Mouse (Mus musculus): ENCODE data around the gene Gm5269.

The Gm5269 gene

DNA sequence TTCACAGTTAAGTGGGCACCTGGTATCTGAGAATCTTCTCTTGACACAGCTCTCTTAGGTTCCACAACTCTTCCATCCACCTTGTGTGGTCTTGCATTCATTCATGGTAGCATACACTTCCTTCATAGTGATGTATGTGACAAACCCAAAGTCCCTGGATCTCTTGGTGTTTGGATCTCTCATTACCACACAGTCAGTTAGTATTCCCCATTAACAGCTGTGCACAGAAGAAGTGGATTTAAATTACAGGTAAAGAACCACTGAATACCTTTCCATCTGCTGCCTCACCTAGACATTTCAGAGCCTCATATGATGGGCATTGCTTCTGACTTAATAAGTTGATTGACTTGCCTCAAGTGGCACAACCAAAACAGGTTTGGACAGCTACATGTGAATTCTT, at the start of gene Gm5269:
Gm5269 (minus strand) TSS at position 101 of the 400 bp plus-strand sequence.
- DNase-seq (ENCODE audit: low read depth, low spot score): no peak

DNA sequence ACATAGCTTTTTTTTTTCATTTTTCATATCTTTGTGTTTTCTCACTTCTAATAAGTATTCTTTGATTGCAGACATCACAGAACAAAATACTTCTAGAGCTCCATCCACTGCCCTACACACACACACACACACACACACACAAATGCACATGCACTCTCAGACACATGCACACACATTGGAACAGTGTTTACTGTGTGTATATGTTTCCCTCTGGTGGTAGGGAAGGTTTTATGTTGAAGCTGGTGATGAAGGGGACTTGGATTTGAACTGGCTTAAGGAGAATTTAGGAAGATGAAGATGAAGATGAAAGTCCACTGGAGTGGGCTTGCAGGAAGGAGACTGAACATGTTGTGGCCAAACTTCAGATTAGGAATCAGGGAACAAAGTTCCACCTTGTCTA, 41.1 kb upstream of the Gm5269 start:
- no peak for DNase-seq (ENCODE audit: low read depth, low spot score)

DNA sequence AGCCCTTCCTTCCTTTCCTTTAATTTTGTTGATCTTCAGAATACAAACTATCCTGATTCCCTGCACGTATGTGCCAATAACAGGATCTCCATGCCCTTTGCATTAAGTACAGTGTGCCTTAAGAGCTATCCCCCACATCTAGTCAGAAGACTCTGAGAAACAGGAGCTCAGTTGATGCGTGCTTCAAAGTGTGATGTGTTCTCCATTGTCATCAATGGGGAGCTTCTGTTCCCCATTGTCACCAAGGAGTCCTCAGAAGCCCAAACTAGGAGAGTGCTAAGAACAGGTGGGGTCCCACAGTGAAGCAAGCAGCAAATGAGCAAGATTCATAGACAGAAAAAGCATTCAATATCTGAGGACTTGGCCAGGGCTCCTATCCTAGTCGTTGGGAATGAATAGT, 36.8 kb upstream of the Gm5269 start:
- DNase-seq (ENCODE audit: low read depth, low spot score): no peak

DNA sequence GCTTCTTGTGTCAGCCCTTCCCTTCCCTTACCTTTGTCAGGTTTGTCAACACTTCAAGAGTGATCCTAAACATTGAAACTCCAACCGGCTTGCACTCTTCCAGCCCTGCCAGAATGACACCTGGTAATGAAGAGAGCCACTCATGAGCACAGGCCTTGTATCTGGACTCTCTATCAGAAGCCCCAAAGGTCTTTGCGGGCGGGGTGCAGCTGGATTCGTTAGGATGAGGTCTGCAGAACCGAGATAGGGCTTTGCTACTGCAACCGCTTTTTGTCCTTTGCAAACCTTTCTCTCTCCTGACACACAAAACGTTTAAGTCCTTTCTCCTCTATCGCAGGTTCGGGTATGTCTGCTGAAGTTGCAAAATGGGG, 36.3 kb upstream of the Gm5269 start, which contains the start of gene Slc40a1:
Slc40a1 (minus strand) TSS at position 131 of the 371 bp plus-strand sequence.
- no peak for DNase-seq (ENCODE audit: low read depth, low spot score)

DNA sequence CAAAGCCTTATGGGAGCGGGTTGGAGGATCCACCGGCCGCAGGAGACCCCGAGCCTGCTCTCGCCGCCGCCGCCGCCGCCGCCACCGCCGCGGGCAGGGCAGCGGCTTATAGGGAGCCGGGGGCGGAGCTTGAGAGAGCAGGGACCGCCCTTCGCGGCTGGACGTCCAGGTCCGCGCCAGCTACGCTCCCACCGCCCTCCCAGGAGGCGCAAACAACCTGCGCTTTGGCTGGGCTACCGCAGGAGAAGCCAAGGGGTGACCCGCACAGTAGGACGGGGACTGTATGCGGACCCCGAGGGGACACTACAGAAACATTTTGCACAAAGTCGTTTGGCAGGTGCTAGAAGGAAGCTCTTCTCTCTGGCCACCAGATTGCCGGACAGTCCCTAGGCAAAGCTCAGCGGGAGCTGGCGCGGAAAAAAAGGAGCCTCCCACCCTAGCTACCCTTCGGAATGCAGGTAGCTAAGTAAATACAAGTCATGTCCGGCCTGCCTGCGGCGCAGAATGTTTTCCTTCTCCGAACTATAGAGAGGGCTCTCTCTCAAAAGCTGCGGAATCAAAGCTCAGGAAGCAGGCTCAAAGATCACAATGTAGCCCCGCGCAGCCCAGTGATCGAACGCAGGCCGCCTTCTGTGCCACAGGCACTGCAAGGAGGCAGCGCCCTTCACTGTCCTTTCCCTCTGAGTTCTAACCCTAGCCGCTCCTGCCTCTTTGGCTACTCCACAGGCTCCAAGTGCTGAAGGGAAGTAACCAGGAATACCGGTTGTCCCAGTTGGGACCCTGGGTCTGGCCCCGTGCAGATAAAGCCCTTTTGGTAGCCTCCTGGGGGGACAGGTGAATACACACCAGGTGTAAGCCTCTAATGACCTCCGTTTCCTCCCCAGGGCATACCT, 35.7 kb upstream of the Gm5269 start:
- DNase-seq (ENCODE audit: low read depth, low spot score): no peak

DNA sequence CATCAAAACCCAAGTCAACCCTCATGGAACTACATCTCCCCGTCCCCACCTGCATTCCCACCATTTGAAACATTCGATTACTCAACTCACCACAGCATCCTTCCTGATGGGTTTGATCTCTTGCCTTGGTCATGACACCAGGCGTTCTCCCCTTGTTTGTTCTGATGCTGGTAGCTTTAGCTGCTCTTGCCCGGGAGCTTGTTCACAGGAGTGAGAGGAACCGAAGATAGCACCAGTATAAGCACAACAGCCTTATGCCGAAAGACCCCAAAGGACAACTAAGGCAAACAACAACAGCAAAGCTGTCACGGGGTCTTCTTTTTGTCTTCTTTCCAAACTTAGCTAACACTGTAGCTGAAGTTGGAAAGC, 35.0 kb upstream of the Gm5269 start:
- no peak for DNase-seq (ENCODE audit: low read depth, low spot score)

DNA sequence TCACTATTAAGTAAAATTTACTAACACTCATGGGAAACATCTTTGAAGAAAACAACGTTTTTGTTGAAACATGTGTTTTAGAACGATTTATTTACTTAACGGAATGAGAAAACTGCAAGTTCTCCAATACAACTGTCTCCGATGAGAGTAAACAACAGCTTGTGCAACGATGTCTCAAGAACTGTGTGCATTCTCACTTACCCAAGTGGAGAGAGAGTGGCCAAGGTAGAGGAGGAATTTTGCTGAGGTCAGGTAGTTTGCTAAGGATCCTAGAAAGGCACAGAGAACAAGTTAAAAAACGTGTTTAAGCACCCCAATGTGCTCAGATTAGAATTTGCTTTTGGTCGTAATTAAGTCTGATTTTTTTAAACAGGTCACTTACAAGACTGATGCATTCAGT, 34.4 kb upstream of the Gm5269 start:
- no peak for DNase-seq (ENCODE audit: low read depth, low spot score)

DNA sequence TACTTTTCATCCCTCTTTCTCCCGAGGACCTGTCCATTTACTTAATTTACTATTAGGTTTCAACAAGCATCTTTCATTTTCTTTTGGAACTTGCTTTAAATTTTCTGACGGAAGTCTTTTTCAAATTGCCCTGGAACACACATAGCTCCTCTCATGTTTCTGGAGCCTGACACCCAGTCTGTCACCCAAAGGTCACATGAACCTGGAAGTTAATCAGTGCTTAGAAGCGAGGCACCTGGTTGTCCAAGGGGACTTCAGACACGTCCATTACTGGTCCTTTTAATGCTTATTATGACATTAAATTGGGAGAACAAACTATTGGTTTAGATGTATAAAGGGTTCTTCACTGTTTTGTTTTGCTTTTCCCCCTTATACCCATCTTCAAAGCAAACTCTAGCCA, 33.2 kb upstream of the Gm5269 start:
- no peak for DNase-seq (ENCODE audit: low read depth, low spot score)

DNA sequence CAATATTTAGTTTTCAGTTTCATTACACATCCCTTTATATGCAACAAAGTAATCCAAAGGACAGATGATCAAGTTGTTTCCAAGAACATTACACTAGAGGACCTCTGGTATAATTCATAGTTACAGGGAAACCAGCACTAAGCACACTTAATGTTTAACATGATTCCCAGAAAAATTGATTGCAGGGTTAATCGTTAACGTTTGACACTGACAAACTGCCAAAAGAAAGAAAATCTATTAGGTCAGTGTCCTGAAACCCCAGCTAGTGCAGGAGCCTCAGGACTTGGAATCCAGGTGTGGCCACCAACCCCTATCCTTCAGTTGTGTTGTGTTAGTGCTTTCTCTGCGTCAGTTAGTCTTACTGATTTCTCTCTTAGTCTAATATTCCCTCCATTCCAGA, 30.6 kb upstream of the Gm5269 start:
- no peak for DNase-seq (ENCODE audit: low read depth, low spot score)

DNA sequence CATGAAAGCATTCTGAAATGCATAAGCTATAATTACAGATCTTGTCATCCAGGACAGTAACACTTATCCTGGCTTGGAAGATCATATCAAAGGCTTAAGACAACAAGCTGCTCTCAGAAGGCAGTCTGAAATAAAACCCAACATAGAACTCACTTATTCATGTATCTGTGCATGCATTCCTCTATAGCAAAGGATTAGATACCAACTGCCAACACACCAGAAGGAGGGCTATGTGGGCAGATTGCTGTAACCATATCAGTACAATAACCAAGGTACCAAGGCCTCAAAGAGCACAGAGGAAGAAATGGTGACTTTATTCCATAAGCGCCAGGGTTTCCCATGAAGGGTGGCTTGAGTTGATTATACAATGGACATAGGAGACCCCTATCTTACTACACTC, 29.7 kb upstream of the Gm5269 start:
- DNase-seq (ENCODE audit: low read depth, low spot score): no peak

DNA sequence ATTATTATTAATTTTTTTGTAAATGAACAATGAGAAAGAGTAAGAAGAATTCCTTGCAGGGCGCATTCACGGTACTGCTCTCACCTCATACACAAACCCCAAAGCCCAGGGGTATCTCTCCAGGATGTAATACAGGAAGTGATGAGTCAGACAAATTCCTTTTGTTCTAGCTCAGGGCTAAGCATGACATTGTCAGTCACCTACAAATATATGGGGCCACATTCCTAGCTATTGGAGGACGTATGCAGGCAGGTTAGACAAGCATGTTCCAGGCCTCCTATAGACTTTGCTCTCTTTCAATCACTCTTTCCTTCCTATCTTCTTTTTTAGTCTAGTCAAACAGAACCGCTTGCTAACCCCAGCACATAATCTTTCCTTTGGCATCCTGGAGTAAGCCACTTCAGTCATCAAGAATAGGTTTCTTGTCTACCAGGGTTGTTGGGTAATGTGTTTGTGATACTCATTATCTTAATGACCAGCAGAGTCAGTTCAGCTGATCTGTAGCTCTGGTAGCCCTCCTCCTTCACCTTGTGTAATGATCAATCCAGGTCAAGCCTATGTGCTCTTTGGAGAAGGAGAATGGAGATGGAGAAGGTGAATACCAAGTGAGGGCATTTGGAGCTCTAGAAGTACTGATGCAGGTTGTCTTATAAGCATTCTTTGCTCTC, 27.2 kb upstream of the Gm5269 start:
- no peak for DNase-seq (ENCODE audit: low read depth, low spot score)

DNA sequence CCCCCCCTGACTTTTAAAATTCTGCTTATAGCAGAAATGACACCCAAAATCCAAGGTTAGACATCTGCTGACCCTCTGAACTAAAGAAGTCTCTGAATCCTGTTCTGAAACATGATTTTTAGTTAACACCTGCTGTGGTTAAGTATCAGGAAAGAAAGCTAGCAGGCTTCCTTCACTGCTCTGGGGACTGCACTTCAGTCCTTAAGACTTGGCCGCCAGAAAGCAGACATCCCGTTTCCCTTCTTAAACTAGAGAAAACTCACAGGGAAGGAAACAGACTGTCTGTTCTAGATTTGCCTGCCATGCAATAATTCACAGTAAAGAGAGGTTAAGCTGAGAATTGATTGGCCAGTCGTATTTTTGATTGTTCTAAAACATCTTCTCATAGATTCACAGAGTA, 26.1 kb upstream of the Gm5269 start:
- no peak for DNase-seq (ENCODE audit: low read depth, low spot score)

DNA sequence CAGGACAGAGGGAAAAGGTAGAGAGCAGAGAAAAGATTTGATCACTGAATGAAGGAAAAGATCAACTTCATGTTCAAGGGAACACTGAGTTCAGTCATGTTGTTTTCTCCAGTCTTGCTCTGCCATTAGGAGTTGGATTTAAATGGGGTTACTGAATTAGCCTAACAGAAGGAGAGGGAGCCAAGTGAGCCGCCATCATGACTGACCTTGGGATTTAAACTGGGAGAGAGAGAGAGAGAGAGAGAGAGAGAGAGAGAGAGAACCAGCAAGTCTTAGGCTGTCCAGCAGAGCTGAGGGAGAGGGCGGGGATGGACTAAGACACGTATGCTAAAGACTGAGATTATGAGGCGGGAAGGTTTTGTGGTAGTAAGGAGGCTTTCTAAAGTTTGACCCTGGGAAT, 24.2 kb upstream of the Gm5269 start:
- DNase-seq (ENCODE audit: low read depth, low spot score): no peak

DNA sequence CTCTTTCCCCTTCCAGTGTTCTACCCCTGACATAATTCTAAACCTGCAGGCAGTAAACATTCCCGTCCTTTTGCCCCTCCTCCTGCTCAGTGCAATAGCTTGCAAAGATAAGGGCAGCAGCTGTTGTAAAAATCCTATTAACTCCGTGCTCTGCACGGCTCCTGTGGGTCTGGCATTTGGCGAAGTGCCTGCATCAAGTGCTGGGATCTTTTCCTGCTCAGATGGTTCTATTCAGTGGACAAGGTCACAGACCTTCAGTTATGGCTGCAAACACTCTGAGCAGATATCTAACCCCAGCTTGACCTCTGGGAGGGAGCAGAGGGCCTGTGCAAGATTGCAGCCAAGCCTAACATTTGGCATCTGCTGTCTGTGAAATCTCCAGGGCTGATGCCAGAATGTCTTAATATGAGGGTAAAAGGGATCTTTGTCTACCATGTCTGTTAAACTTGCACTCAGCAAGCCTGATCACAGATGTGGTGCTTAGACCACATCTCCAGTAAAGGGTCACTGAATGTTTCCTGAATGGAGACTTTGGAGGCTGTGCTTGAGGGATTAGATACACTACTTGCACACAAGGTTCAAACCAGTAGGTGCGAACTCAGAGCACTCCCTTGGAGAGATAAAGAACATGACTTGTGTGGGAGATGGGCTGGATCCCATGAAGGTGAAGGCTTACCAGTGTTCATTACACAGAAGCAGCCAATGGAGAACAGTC, 15.2 kb upstream of the Gm5269 start:
- DNase-seq (ENCODE audit: low read depth, low spot score): no peak

DNA sequence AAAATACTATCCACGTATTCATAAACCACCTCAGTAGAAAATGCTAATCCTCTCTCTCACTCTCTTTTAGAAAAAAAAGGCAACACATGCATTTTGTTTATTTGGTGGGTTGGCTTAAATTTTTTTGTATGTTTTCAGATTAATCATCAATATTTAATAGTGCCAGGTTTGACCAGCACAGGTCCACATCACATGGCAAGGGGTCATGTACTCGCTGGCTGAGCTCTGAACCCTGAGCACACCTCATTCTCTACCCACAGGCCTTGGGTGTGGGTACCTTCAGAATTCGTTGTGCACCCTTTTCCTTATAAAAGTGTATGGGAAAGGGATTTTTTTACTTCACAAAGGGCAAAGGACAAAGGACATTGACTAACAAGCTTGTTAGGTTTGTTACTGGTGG, 14.1 kb upstream of the Gm5269 start:
- no peak for DNase-seq (ENCODE audit: low read depth, low spot score)

DNA sequence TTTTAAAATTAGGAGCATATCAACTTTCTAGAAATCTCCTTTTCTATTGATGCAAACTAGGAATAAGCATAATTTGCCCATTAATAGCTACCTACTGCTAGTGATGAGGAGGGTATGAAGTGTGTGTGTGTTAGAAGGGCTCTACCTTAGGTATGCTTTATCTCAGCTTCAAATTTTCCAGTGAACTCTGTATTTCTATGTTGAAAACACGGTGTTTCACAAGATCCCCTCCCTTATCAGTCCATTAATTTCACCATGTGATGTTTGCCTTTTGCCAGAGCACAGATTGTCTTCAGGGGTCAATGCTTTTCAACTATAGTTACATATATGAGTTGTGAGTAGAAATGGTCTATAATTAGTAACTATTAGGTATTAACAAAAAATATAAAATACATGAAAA, 8.0 kb upstream of the Gm5269 start:
- DNase-seq (ENCODE audit: low read depth, low spot score): no peak

DNA sequence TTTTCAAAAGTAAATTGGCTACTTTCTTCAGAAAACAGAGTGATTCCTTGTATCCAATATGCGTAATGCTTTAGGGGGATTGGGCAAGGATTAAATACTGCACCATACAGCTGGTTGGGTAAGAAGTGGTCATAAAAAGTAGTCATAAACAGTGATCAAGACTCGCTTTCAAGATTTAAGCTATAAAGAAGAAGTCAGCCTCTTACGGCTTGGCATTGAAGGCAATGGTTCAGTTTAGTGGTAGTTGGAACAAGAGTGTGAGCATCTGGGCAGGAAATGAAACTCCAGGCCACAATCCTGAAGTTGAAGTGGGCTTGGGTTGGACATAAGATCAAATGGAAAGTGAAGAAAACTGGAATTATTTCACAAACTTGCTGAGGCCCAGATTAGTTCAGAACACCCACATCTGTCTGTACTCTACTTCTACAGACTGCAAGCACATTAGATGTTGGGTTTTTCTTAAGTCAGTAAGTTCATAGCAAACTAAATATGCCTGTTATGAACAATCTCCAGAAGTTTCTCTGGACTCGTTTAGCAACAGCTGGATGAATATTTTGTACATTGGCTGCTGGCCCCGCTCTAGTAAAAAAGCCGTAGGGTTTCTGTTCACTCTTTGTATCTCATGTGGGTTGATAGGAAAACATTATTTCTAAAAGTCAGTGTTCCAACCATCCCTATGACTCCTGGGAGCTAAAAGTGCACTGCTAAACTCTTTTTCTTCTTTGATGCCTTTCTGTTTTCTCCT, 4.3 kb upstream of the Gm5269 start:
- no peak for DNase-seq (ENCODE audit: low read depth, low spot score)

DNA sequence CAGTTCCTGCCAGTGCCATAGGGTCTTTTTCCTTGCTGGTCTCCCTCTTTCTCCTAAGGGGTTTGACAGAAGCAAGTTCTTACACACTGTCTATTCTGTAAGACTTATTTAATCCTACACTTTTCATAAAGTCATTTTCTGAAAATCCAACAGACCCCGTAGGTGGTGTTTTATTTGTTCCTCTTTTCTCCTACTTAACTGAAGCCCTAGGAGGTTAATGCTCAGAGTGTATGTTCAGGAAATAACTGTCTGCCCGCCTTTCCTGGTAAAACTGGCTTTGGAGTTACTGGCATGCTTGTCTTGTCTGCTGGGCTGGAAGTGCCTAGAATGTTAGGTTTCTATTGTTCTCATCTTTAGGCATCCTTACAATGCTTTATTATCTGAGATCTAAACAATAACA, 1.9 kb upstream of the Gm5269 start:
- DNase-seq (ENCODE audit: low read depth, low spot score): no peak

DNA sequence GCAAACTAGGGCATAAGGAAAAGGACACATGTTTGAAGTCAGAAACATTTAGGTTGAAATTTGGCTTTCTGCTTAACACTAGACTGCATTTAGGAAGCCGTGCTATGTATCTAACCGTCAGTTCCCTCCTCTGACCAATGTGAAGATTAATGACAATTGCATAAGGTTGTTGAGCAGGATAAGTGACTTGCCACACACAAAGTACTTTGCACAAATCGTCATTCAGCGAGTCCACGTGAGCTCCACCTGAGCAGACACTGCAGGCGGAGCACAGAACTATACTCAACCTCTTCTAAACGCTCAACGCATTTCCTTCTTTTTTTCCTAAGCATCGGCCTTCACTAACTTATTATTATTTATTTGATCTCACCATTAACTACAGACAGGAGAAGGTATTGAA, 3.3 kb downstream of the Gm5269 start:
- no peak for DNase-seq (ENCODE audit: low read depth, low spot score)

DNA sequence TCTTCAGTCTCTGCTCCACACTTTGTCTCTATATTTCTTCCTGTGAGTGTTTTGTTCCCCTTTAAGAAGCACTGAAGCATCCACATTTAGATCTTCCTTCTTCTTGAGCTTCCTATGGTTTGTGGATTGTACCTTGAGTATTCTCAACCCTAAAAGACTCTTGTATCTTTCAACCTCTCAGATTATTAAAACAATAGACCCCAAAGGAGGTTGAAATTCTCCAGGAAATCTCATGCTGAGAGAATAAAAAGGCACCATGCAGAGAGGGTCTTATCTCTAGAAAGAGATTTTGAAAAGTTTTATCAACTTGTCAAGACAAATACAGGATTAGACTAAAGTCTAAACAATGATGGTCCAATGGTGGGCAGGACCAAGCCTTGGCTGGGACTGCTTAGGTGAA, 6.7 kb downstream of the Gm5269 start:
- no peak for DNase-seq (ENCODE audit: low read depth, low spot score)

DNA sequence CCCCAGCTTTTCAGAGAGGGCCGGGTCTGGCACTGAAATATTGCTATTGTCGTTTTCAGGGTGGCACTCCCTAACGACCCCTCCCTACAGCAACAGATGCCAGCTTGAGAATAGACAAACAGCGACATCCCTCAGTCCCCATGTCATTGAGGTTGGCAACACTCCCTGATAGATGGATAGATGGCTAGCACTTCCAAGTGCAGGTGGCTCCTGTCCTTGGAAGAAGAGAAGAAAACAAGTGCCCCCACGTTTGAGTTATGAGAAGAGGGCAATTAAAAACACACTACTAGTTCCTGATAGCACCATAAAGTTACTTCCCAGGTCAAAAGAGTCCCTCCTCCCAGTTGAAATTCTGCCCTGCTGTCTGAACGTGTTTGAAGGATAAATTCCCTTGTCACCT, 8.0 kb downstream of the Gm5269 start:
- no peak for DNase-seq (ENCODE audit: low read depth, low spot score)

DNA sequence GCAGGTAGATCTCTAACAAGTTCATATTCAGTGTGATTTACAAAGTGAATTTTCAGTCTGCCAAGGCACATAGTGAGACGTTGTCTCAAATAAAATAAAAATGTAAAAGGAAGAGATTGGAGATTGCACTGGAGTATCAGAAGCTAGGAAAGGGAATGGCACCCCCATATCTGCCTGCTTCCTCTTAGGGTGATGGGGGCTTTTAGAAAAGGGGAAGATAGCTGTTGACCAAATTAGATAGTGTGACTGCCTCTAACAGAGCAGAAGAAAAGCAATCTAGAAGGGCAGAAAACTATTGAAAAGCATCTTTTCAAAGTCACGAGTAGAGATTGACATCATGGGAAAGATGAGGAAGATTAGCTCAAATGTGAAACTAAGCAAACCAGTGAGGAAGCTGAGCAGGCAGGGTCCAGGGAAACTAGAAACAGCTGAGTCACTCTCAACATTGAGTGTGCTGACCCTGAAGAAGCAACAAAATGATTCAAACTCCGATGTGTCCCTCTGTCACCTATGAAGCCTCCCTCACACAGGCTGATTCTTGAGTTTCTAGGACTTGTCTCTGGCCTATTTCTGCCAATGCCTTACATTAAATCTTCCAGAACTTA, 8.7 kb downstream of the Gm5269 start:
- no peak for DNase-seq (ENCODE audit: low read depth, low spot score)

Measured in brain, embryonic 18.5 days (tissue).